Mouse (Mus musculus): ENCODE data around the gene Klhdc9. TPM values are rescaled to one million over a fixed set of nuclear protein-coding genes. Genes with fewer than 3 reads are reported as not detected.

The Klhdc9 gene
- polyA plus RNA-seq, 1 experiment from 2014 or later, result 0.63 TPM

- H3K9me3 ChIP-seq (ENCODE audit: control insufficient read depth, low read length), result no peaks in the 10 kb centered on the region
- peak overlapping the region; percentile 1 to 24; a peak in 1 of 4 replicates for H3K4me3 ChIP-seq (ENCODE audit: control insufficient read depth in 1 of 2, insufficient read depth in 1 of 2, low read depth in 1 of 2, low read length in 2 of 2)
- ATAC-seq (ENCODE audit: insufficient number of reproducible peaks, insufficient read depth, low FRiP score, low read depth), result no peak
- peak overlapping the region; percentile 52 for H3K4me2 ChIP-seq (ENCODE audit: low read length)
- no peaks in the 10 kb centered on the region for H3K36me3 ChIP-seq (ENCODE audit: control insufficient read depth, insufficient read depth, low read length)
- 15% methylated on average over 6 of the region's 6 CpGs for WGBS
- no peak overlapping the region for H3K27ac ChIP-seq (replicated peaks in 1 of 2; ENCODE audit: control insufficient read depth in 1 of 2, insufficient read depth in 1 of 2, low read depth in 2 of 2, low read length in 2 of 2)
- no peak overlapping the region for H3K9ac ChIP-seq (ENCODE audit: low read length)
- peaks cover 0 to 2% of the 10 kb centered on the region in 2 experiments; a peak in 1 of 4 replicates for H3K4me1 ChIP-seq (ENCODE audit: control insufficient read depth in 2 of 2, insufficient read depth in 2 of 2, low read length in 2 of 2)
- H3K27me3 ChIP-seq (ENCODE audit: control insufficient read depth, insufficient read depth, low read length), result no peaks in the 10 kb centered on the region
These were observed 26.5 kb upstream of the Klhdc9 start for GRCm38 (mm10) chr1:171387099-171387498.

GRCm38 (mm10) chr1:171385171-171385570, 24.6 kb upstream of the Klhdc9 start:
- H3K4me1 ChIP-seq (ENCODE audit: control insufficient read depth in 2 of 2, insufficient read depth in 2 of 2, low read length in 2 of 2), result peaks cover 2 to 3% of the 10 kb centered on the region in 2 experiments; a peak in 2 of 4 replicates
- no peak for ATAC-seq (ENCODE audit: insufficient number of reproducible peaks, insufficient read depth, low FRiP score, low read depth)
- H3K27me3 ChIP-seq (ENCODE audit: control insufficient read depth, insufficient read depth, low read length), result peaks cover 9% of the 10 kb centered on the region; the same call in 1 of the 2 replicates
- H3K36me3 ChIP-seq (ENCODE audit: control insufficient read depth, insufficient read depth, low read length), result no peaks in the 10 kb centered on the region
- H3K4me2 ChIP-seq (ENCODE audit: low read length), result no peak overlapping the region
- H3K27ac ChIP-seq (replicated peaks in 1 of 2; ENCODE audit: control insufficient read depth in 1 of 2, insufficient read depth in 1 of 2, low read depth in 2 of 2, low read length in 2 of 2), result no peak overlapping the region
- no peaks in the 10 kb centered on the region for H3K9me3 ChIP-seq (ENCODE audit: control insufficient read depth, low read length)
- H3K9ac ChIP-seq (ENCODE audit: low read length), result no peak overlapping the region
- WGBS, result 61% methylated on average over 9 of the region's 9 CpGs
- H3K4me3 ChIP-seq (ENCODE audit: control insufficient read depth in 1 of 2, insufficient read depth in 1 of 2, low read depth in 1 of 2, low read length in 2 of 2), result no peak overlapping the region

GRCm38 (mm10) chr1:171384361-171384760, 23.8 kb upstream of the Klhdc9 start:
- Histone ChIP-seq H3K27ac (replicated peaks in 1 of 2; ENCODE audit: control insufficient read depth in 1 of 2, insufficient read depth in 1 of 2, low read depth in 2 of 2, low read length in 2 of 2) (no peak overlapping the region), H3K4me1 (ENCODE audit: control insufficient read depth in 2 of 2, insufficient read depth in 2 of 2, low read length in 2 of 2) (peaks cover 2 to 5% of the 10 kb centered on the region in 2 experiments; a peak in 2 of 4 replicates), H3K4me3 (ENCODE audit: control insufficient read depth in 1 of 2, insufficient read depth in 1 of 2, low read depth in 1 of 2, low read length in 2 of 2) (no peak overlapping the region), H3K27me3 (ENCODE audit: control insufficient read depth, insufficient read depth, low read length) (peaks cover 14% of the 10 kb centered on the region), H3K36me3 (ENCODE audit: control insufficient read depth, insufficient read depth, low read length) (no peaks in the 10 kb centered on the region), H3K9me3 (ENCODE audit: control insufficient read depth, low read length) (no peaks in the 10 kb centered on the region), H3K9ac (ENCODE audit: low read length) (no peak overlapping the region), H3K4me2 (ENCODE audit: low read length) (no peak overlapping the region)
- WGBS, result 61% methylated on average over 9 of the region's 9 CpGs
- ATAC-seq (ENCODE audit: insufficient number of reproducible peaks, insufficient read depth, low FRiP score, low read depth), result no peak

- no peak overlapping the region for H3K27ac ChIP-seq (replicated peaks in 1 of 2; ENCODE audit: control insufficient read depth in 1 of 2, insufficient read depth in 1 of 2, low read depth in 2 of 2, low read length in 2 of 2)
- H3K36me3 ChIP-seq (ENCODE audit: control insufficient read depth, insufficient read depth, low read length), result no peaks in the 10 kb centered on the region
- no peak overlapping the region for H3K4me2 ChIP-seq (ENCODE audit: low read length)
- peaks cover 2 to 5% of the 10 kb centered on the region in 2 experiments; a peak in 2 of 4 replicates for H3K4me1 ChIP-seq (ENCODE audit: control insufficient read depth in 2 of 2, insufficient read depth in 2 of 2, low read length in 2 of 2)
- no peak overlapping the region for H3K4me3 ChIP-seq (ENCODE audit: control insufficient read depth in 1 of 2, insufficient read depth in 1 of 2, low read depth in 1 of 2, low read length in 2 of 2)
- peaks cover 14% of the 10 kb centered on the region for H3K27me3 ChIP-seq (ENCODE audit: control insufficient read depth, insufficient read depth, low read length)
- no peak overlapping the region for H3K9ac ChIP-seq (ENCODE audit: low read length)
- 81% methylated on average over 11 of the region's 11 CpGs for WGBS
- no peak for ATAC-seq (ENCODE audit: insufficient number of reproducible peaks, insufficient read depth, low FRiP score, low read depth)
- H3K9me3 ChIP-seq (ENCODE audit: control insufficient read depth, low read length), result no peaks in the 10 kb centered on the region
These were observed 21.6 kb upstream of the Klhdc9 start for GRCm38 (mm10) chr1:171382096-171382620.

GRCm38 (mm10) chr1:171379935-171380599, 19.5 kb upstream of the Klhdc9 start:
- Histone ChIP-seq H3K36me3 (ENCODE audit: control insufficient read depth, insufficient read depth, low read length) (no peaks in the 10 kb centered on the region), H3K4me1 (ENCODE audit: control insufficient read depth in 2 of 2, insufficient read depth in 2 of 2, low read length in 2 of 2) (peaks cover 0 to 10% of the 10 kb centered on the region in 2 experiments; a peak in 2 of 4 replicates), H3K27ac (replicated peaks in 1 of 2; ENCODE audit: control insufficient read depth in 1 of 2, insufficient read depth in 1 of 2, low read depth in 2 of 2, low read length in 2 of 2) (no peak overlapping the region), H3K4me2 (ENCODE audit: low read length) (peak overlapping the region; percentile 59), H3K4me3 (ENCODE audit: control insufficient read depth in 1 of 2, insufficient read depth in 1 of 2, low read depth in 1 of 2, low read length in 2 of 2) (peak overlapping the region; percentile 22 to 27), H3K27me3 (ENCODE audit: control insufficient read depth, insufficient read depth, low read length) (peaks cover 14% of the 10 kb centered on the region), H3K9ac (ENCODE audit: low read length) (peak overlapping the region; percentile 26), H3K9me3 (ENCODE audit: control insufficient read depth, low read length) (no peaks in the 10 kb centered on the region)
- ATAC-seq (ENCODE audit: insufficient number of reproducible peaks, insufficient read depth, low FRiP score, low read depth), result no peak; the same call in 1 of the 2 replicates
- 4% methylated on average over 31 of the region's 31 CpGs for WGBS

GRCm38 (mm10) chr1:171378298-171378697, 17.7 kb upstream of the Klhdc9 start:
- Histone ChIP-seq H3K27me3 (ENCODE audit: control insufficient read depth, insufficient read depth, low read length) (peaks cover 14% of the 10 kb centered on the region), H3K36me3 (ENCODE audit: control insufficient read depth, insufficient read depth, low read length) (no peaks in the 10 kb centered on the region), H3K9ac (ENCODE audit: low read length) (no peak overlapping the region), H3K4me3 (ENCODE audit: control insufficient read depth in 1 of 2, insufficient read depth in 1 of 2, low read depth in 1 of 2, low read length in 2 of 2) (no peak overlapping the region), H3K9me3 (ENCODE audit: control insufficient read depth, low read length) (no peaks in the 10 kb centered on the region), H3K4me1 (ENCODE audit: control insufficient read depth in 2 of 2, insufficient read depth in 2 of 2, low read length in 2 of 2) (peaks cover 2 to 10% of the 10 kb centered on the region in 2 experiments; a peak in 2 of 4 replicates), H3K27ac (replicated peaks in 1 of 2; ENCODE audit: control insufficient read depth in 1 of 2, insufficient read depth in 1 of 2, low read depth in 2 of 2, low read length in 2 of 2) (no peak overlapping the region), H3K4me2 (ENCODE audit: low read length) (no peak overlapping the region)
- WGBS, result 72% methylated on average over 6 of the region's 6 CpGs
- no peak for ATAC-seq (ENCODE audit: insufficient number of reproducible peaks, insufficient read depth, low FRiP score, low read depth)

- Histone ChIP-seq H3K9me3 (ENCODE audit: control insufficient read depth, low read length) (no peaks in the 10 kb centered on the region), H3K4me1 (ENCODE audit: control insufficient read depth in 2 of 2, insufficient read depth in 2 of 2, low read length in 2 of 2) (peaks cover 2 to 10% of the 10 kb centered on the region in 2 experiments; a peak in 2 of 4 replicates), H3K4me2 (ENCODE audit: low read length) (no peak overlapping the region), H3K9ac (ENCODE audit: low read length) (no peak overlapping the region), H3K27me3 (ENCODE audit: control insufficient read depth, insufficient read depth, low read length) (peaks cover 17% of the 10 kb centered on the region), H3K27ac (replicated peaks in 1 of 2; ENCODE audit: control insufficient read depth in 1 of 2, insufficient read depth in 1 of 2, low read depth in 2 of 2, low read length in 2 of 2) (no peak overlapping the region), H3K4me3 (ENCODE audit: control insufficient read depth in 1 of 2, insufficient read depth in 1 of 2, low read depth in 1 of 2, low read length in 2 of 2) (no peak overlapping the region), H3K36me3 (ENCODE audit: control insufficient read depth, insufficient read depth, low read length) (no peaks in the 10 kb centered on the region)
- ATAC-seq (ENCODE audit: insufficient number of reproducible peaks, insufficient read depth, low FRiP score, low read depth), result no peak
- WGBS, result 45% methylated on average over 9 of the region's 9 CpGs
These were observed 15.1 kb upstream of the Klhdc9 start for GRCm38 (mm10) chr1:171375646-171376097.
